Mouse (Mus musculus) stomach, postnatal 0 days (tissue): ENCODE results near the gene Ccdc89. TPM values are rescaled to one million over a fixed set of nuclear protein-coding genes. Genes with fewer than 3 reads are reported as not detected.

Experiments used
- ATAC-seq: fragments of 200-750 bp; cut with Nextera tagmentation; 2 replicates; pipeline ENCODE4 v1.8.0; 2017; ENCODE audit not compliant: low FRiP score, low TSS enrichment
- DNase-seq: peaks from one replicate; pipeline ENCODE4 v3.0.0-alpha.2; 2016; ENCODE audit warnings: low spot score
- H3K27ac ChIP-seq: fragments of 300-500 bp; sonication (generic); replicated peaks from 2 replicates; pipeline ENCODE4 v1.5.1; 2014; ENCODE audit warnings: mild to moderate bottlenecking, control low read depth
- H3K27me3 ChIP-seq: fragments of 300-500 bp; sonication (generic); 2 replicates; pipeline ENCODE4 v1.6.1; 2014; ENCODE audit warnings: low read length; ENCODE audit not compliant: control insufficient read depth, insufficient read depth
- H3K36me3 ChIP-seq: fragments of 300-500 bp; sonication (generic); 2 replicates; pipeline ENCODE4 v1.6.1; 2014; ENCODE audit warnings: low read length, mixed read lengths; ENCODE audit not compliant: control insufficient read depth, insufficient read depth
- H3K4me1 ChIP-seq: fragments of 300-500 bp; sonication (generic); replicated peaks from 2 replicates; pipeline ENCODE4 v1.6.1; 2014; ENCODE audit warnings: antibody characterized with exemption; ENCODE audit not compliant: control insufficient read depth, insufficient read depth
- H3K4me2 ChIP-seq: fragments of 300-500 bp; sonication (generic); replicated peaks from 2 replicates; pipeline ENCODE4 v1.6.1; 2014; ENCODE audit warnings: low read depth, mild to moderate bottlenecking, control low read depth, moderate library complexity
- H3K4me3 ChIP-seq: fragments of 300-500 bp; sonication (generic); 2 replicates; pipeline ENCODE4 v1.5.1; 2014; ENCODE audit warnings: low read depth, low read length, control low read depth
- H3K9ac ChIP-seq: fragments of 300-500 bp; sonication (generic); 2 replicates; pipeline ENCODE4 v1.6.1; 2014; ENCODE audit warnings: mild to moderate bottlenecking, low read length, control low read depth, mixed read lengths
- H3K9me3 ChIP-seq: fragments of 300-500 bp; sonication (generic); 2 replicates; pipeline ENCODE4 v1.6.1; 2016; ENCODE audit warnings: low read length; ENCODE audit not compliant: control insufficient read depth
- CTCF ChIP-seq: IDR thresholded peaks from 2 replicates; pipeline ENCODE4 v1.5.1; 2016; ENCODE audit warnings: antibody characterized with exemption, low read depth, mild to moderate bottlenecking, moderate library complexity
- EP300 ChIP-seq: optimal IDR thresholded peaks from 2 replicates; pipeline ENCODE3; 2016; ENCODE audit warnings: antibody characterized with exemption
- WGBS: fragments of 180-500 bp; shearing (Covaris S2); extraction: QIAGEN DNeasy Blood & Tissue Kit; methylation state at CpG from one replicate; pipeline ENCODE4 v1.1.7; 2014; 5-methylcytosine and 5-hydroxymethylcytosine counted together
- polyA plus RNA-seq: library from polyadenylated mRNA; unstranded; fragments of >200 nt; fragmentation: Nextera tagmentation; extraction: Ambion mirVana; gene quantifications from 2 replicates; pipeline ENCODE4 v1.2.1, GENCODE M21; 2015

The Ccdc89 gene
- polyA plus RNA-seq, 1 experiment from 2014 or later, result 0.91 TPM

DNA sequence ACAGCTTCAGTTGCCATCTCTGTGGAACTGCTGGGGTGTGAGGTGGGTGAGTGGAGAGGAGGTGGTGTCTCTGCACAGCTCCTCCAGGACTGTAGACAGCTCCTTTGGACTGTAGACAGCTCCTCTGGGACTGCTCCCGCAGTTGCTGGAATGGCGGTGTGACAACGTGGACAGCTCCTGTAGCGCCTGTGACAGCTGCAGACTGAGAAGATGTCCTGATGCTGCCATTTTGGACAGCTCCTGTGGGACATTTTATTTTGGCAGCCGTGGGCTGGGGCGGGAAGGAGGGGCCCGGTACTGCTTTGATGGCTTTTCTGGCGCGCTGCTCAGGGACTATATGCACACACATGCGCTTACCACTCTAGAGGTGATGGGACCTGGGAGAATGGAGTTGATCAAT is 34.0 kb downstream of the Ccdc89 start:
- H3K27me3 ChIP-seq, result no peaks in the 10 kb centered on the region
- H3K9me3 ChIP-seq, result no peaks in the 10 kb centered on the region
- H3K27ac ChIP-seq, result no peak overlapping the region
- H3K9ac ChIP-seq, result no peak overlapping the region
- H3K4me3 ChIP-seq, result no peak overlapping the region
- ATAC-seq (no peak), DNase-seq (no peak)
- peaks cover 2% of the 10 kb centered on the region; the same call in 1 of the 2 replicates for H3K4me1 ChIP-seq
- no peaks in the 10 kb centered on the region for H3K36me3 ChIP-seq
- WGBS, result 53% methylated on average over 10 of the region's 10 CpGs
- TF ChIP-seq CTCF (no peak), EP300 (no peak)
- no peak overlapping the region for H3K4me2 ChIP-seq

GRCm38 (mm10) chr7:90460930-90461329 is 34.6 kb downstream of the Ccdc89 start:
- Histone ChIP-seq H3K9ac (peak overlapping the region; percentile 23; the same call in 1 of the 2 replicates), H3K27ac (no peak overlapping the region), H3K4me1 (peaks cover 2% of the 10 kb centered on the region; the same call in 1 of the 2 replicates), H3K4me2 (no peak overlapping the region; the same call in 1 of the 2 replicates), H3K27me3 (no peaks in the 10 kb centered on the region), H3K4me3 (no peak overlapping the region), H3K36me3 (no peaks in the 10 kb centered on the region), H3K9me3 (no peaks in the 10 kb centered on the region)
- TF ChIP-seq EP300 (no peak), CTCF (peak; percentile 62)
- ATAC-seq, result 0 out of 2 replicates have a peak, but pooled peaks have one; percentile 26
- DNase-seq, result peak; percentile 55
- WGBS, result 20% methylated on average over 14 of the region's 14 CpGs

DNA sequence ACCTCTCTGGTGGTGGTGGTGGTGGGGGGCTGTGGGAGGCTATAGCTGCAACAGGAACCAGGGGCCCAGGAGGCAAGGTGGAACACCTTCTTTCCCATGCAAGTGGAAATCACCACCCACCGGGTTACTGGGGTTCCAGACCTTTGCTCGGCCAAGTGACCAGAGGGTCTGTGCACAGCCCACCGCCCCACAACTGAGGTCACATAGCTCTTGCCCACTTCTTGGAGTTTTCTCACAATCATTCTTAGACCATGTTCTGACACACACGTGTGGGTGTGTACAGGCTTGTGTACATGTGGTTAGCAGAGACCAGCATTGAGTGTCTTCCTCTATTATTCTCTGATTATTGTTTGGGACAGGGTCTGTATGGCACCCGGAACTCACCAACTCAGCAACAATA is 35.1 kb downstream of the Ccdc89 start:
- H3K4me3 ChIP-seq, result no peak overlapping the region
- TF ChIP-seq CTCF (no peak), EP300 (no peak)

DNA sequence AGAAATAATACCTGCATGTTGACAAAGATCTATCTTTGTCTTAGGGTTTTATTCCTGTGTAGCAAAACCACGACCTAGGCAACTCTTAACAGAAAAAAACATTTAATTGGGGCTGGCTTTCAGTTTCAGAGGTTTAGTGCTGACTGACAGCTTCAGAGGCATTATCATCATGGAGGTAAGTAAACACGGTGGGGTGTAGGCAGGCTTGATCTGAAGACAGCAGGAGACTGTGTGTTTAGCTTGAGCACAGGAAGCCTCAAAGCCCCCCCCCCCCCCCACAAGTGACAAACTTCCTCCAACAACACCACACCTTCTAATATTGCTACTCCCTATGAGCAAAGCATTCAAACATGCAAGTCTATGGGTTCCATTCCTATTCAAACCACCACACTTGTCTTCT is 47.1 kb downstream of the Ccdc89 start:
- ATAC-seq (no peak), DNase-seq (no peak)
- H3K9me3 ChIP-seq, result no peaks in the 10 kb centered on the region
- no peaks in the 10 kb centered on the region for H3K4me1 ChIP-seq
- TF ChIP-seq CTCF (no peak), EP300 (no peak)
- H3K27ac ChIP-seq, result no peak overlapping the region
- no peak overlapping the region for H3K9ac ChIP-seq
- 52% methylated on average over 2 of the region's 2 CpGs for WGBS
- no peaks in the 10 kb centered on the region; the same call in none of the 2 replicates for H3K36me3 ChIP-seq
- no peak overlapping the region for H3K4me2 ChIP-seq
- H3K27me3 ChIP-seq, result no peaks in the 10 kb centered on the region
- H3K4me3 ChIP-seq, result no peak overlapping the region

More for the DNA sequence above, 35.1 kb downstream of the Ccdc89 start:
- 96% methylated on average over 5 of the region's 5 CpGs for WGBS
- ATAC-seq, result no peak
- H3K36me3 ChIP-seq, result no peaks in the 10 kb centered on the region
- no peak overlapping the region for H3K4me2 ChIP-seq
- no peaks in the 10 kb centered on the region for H3K9me3 ChIP-seq
- no peak overlapping the region for H3K9ac ChIP-seq
- H3K27me3 ChIP-seq, result no peaks in the 10 kb centered on the region
- H3K4me1 ChIP-seq, result peaks cover under 1% of the 10 kb centered on the region; the same call in 1 of the 2 replicates
- H3K27ac ChIP-seq, result no peak overlapping the region
- no peak for DNase-seq

DNA sequence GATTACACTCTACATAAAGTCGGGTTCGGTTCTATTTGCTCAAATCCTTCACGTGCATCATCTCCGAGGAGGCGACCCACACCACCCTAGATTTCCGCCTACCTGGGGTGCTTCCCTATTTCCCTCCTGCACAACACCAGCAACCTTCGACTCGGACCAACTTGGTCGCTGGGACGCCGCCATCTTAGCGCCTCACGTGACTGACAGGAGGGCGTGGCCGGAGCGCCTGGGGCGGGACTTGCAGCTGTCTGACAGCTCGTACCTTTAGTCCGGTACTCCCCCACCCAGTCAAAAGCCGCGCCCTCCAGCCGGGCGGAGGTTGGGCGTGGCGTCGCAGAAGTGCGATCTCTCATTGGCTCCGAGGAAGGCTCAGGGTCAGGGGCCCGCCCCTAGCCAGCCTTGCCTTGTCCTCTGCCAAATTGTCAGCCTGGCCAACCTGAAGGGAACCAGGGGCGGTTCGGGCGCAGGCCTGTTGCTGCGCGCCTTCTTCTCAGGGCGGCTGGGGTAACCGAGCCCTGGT is 49.5 kb downstream of the Ccdc89 start, which contains the start of gene Tmem126b:
TSS of gene Tmem126b (minus strand) at position 209 of the 520 bp plus-strand sequence.
- no peaks in the 10 kb centered on the region for H3K36me3 ChIP-seq
- no peaks in the 10 kb centered on the region for H3K27me3 ChIP-seq
- peak; percentile 99 for DNase-seq
- H3K4me3 ChIP-seq, result peak within 1 kb of the TSS; percentile 67
- no peak for TF ChIP-seq EP300
- TF ChIP-seq CTCF, result 0 out of 2 replicates have a peak, but pooled peaks have one; percentile 4
- peak; percentile 100 for ATAC-seq
- no peaks in the 10 kb centered on the region for H3K9me3 ChIP-seq
- 0% methylated on average over 36 of the region's 36 CpGs for WGBS
- peak within 1 kb of the TSS; percentile 75 for H3K27ac ChIP-seq
- H3K4me1 ChIP-seq, result no peaks in the 10 kb centered on the region
- peak within 1 kb of the TSS; percentile 75 for H3K9ac ChIP-seq
- H3K4me2 ChIP-seq, result peak within 1 kb of the TSS; percentile 90

GRCm38 (mm10) chr7:90476313-90477245 is 50.2 kb downstream of the Ccdc89 start, which contains the start of gene Dlg2:
TSS of gene Dlg2 (plus strand) at chr7:90476672.
- peak within 1 kb of the TSS; percentile 75 for H3K27ac ChIP-seq
- peak within 1 kb of the TSS; percentile 90 for H3K4me2 ChIP-seq
- WGBS, result 1% methylated on average over 32 of the region's 32 CpGs
- H3K4me3 ChIP-seq, result peak within 1 kb of the TSS; percentile 67
- no peaks in the 10 kb centered on the region for H3K27me3 ChIP-seq
- ATAC-seq (no peak), DNase-seq (no peak)
- no peaks in the 10 kb centered on the region for H3K9me3 ChIP-seq
- H3K4me1 ChIP-seq, result no peaks in the 10 kb centered on the region
- TF ChIP-seq CTCF (no peak), EP300 (no peak)
- H3K36me3 ChIP-seq, result no peaks in the 10 kb centered on the region
- H3K9ac ChIP-seq, result peak within 1 kb of the TSS; percentile 75

Other genes starting within 250 kb of the Ccdc89 start
- 0.11 TPM in 1 of 2 replicates, not detected in the other for gene Ccdc83, start 160.8 kb upstream of the Ccdc89 start, polyA plus RNA-seq
- 31.0 and 32.3 TPM in 2 replicates for gene Sytl2, start 124.3 kb upstream of the Ccdc89 start, polyA plus RNA-seq
- gene Crebzf, start 16.2 kb downstream of the Ccdc89 start, polyA plus RNA-seq, result 20.6 and 21.3 TPM in 2 replicates
- 85.9 and 86.5 TPM in 2 replicates for gene Tmem126a, start 30.7 kb downstream of the Ccdc89 start, polyA plus RNA-seq
- gene Tmem126b, start 49.4 kb downstream of the Ccdc89 start, polyA plus RNA-seq, result 18.9 and 19.3 TPM in 2 replicates
- gene Dlg2, start 50.1 kb downstream of the Ccdc89 start, polyA plus RNA-seq, result 9.8 and 12.8 TPM in 2 replicates